Mouse (Mus musculus) C2C12 (cell line): ENCODE data around the gene Pde1b.

ENCODE experiments used
- CTCF ChIP-seq: IDR thresholded peaks from one replicate; pipeline ENCODE4 v1.5.1; 2011; ENCODE audit not compliant: control insufficient read depth, insufficient read depth, insufficient read length
- MAX ChIP-seq: IDR thresholded peaks from one replicate; pipeline ENCODE4 v1.6.1; 2011; ENCODE audit warnings: mild to moderate bottlenecking, control low read depth
- MYOD1 ChIP-seq: IDR thresholded peaks from one replicate; pipeline ENCODE4 v1.6.1; 2011; ENCODE audit warnings: low read depth; ENCODE audit not compliant: control insufficient read depth, insufficient read length
- USF1 ChIP-seq: IDR thresholded peaks from one replicate; pipeline ENCODE4 v1.6.1; 2011; ENCODE audit warnings: low read depth, mild to moderate bottlenecking, control low read depth, moderate library complexity

GRCm38 (mm10) chr15:103535030-103535429, 32.2 kb downstream of the Pde1b start:
- TF ChIP-seq USF1 (no peak), CTCF (no peak), MAX (no peak), MYOD1 (no peak)
